Mouse (Mus musculus) urinary bladder, adult 18-20 months (tissue): ENCODE data around the gene Krt75.
A peak's percentile ranks its signal among the peaks of the same experiment; 100 is the strongest.

Experiments used
- DNase-seq, 2 experiments: peaks; one replicate each; pipeline ENCODE4 v3.0.0; 2022; ENCODE audit warnings: low spot score in 2 of 2, mixed read lengths in 2 of 2

Gene Krt75

DNA sequence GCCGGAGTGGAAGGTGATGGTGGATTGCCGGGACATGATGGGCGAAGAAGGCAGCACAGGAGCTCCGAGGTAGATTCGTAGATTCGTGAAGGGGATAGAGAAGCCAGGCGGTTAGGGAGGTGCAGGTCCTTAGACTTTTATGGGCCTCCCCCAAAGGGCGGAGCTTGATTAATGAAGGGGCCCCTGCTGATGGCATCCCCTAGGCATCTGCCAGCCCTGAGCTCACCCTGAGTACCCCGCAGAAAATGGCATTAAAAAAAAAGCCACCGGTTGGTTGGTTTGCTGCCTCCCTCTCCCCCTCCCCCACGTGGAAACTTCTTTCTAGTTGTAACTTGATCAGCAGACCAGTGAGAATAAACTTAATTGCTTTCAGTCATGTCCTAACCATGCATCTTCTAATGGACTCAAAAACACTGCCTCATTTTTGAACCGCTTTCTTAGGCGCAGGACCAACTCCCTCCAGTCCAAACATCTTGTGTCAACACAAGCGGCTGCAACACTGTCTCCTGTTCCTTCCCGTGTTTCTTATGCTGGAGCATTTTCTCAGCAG is at the start of gene Krt75:
Krt75 (minus strand) TSS at position 109 of the 550 bp plus-strand sequence.
- DNase-seq, result no peak

DNA sequence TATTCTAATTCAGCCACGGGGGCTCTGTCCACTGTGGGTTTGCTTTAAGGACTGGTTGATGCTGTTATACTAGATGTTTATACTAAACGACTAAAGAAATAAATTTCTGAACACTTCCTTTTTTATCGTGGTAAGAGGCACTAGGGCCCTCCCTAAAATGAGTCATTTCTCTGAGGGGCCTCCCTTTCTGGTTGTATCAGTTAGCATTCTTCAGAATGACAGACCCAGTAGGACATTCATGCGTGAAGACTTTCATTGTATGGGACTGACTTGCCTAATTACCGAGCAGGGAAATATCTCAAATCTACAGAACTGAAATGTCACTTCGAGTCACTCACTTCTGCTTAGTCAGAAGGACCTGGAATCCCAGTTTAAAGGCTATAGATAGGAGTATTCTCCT is 25.4 kb upstream of the Krt75 start:
- no peak for DNase-seq

GRCm38 (mm10) chr15:101588216-101588615 is 14.5 kb upstream of the Krt75 start:
- DNase-seq, result no peak

DNA sequence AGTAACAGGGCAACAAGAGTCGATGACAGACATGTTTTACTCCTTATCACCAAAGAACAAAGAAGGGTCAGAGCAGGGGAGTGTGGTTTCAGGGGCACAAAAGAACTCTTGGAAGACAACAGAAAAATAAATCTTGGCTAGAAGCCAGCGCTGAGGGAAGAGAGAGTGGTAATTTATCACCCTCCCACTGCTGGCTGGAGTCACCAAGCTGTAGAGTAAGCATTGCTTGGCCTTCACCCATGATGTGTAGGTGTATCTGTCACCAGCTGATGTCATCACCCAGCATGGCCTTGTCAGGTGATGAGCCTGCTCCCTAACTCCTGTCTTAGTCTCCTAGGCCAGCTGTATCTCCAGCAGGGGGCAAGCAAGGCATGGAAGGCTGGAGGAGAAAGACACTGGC is 10.8 kb upstream of the Krt75 start:
- DNase-seq, result no peak

GRCm38 (mm10) chr15:101583211-101583965 is 9.7 kb upstream of the Krt75 start:
- DNase-seq, result no peak

- no peak for DNase-seq
Measured at GRCm38 (mm10) chr15:101581701-101582100, 8.0 kb upstream of the Krt75 start.

DNA sequence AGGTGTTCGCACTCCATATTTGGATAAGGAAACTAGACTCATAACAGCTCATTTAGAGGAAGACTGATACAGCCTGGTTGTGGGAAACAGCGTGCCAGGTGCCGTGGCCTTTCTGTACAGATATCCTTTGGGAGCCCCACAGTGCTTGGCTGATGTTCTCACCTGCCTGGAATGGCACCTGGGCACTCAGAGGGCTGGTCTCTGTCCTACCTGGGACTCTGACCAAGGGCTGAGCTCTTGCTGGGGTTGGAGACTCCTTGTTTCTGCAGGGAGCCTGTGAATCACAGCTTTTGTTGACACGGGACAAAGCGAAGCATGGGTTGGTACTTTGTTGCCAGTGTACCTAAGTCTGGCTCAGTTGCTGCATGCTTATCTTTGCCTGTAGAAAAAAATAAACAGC is 1.8 kb upstream of the Krt75 start:
- no peak for DNase-seq

DNA sequence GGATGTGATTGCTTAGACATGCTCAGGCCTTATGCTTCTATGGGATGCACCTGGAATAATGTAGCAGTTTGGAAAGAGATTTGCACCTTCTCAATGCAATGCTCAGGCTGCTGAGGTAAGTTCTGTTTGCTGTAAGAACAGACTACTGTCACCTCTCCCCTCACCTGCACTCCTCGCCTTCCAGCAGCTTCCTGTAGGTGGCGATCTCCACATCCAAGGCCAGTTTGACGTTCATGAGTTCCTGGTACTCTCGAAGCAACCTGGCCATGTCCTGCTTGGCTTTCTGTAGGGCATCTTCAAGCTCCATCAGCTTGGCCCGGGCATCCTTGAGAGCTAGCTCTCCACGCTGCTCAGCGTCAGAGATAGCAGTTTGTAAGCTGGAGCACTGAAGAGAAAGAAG is 5.9 kb downstream of the Krt75 start:
- DNase-seq, result no peak

- no peak for DNase-seq
Measured at GRCm38 (mm10) chr15:101562850-101563249, 10.9 kb downstream of the Krt75 start, which contains the start of gene Krt90. TSS of gene Krt90 (minus strand) at chr15:101562950.

DNA sequence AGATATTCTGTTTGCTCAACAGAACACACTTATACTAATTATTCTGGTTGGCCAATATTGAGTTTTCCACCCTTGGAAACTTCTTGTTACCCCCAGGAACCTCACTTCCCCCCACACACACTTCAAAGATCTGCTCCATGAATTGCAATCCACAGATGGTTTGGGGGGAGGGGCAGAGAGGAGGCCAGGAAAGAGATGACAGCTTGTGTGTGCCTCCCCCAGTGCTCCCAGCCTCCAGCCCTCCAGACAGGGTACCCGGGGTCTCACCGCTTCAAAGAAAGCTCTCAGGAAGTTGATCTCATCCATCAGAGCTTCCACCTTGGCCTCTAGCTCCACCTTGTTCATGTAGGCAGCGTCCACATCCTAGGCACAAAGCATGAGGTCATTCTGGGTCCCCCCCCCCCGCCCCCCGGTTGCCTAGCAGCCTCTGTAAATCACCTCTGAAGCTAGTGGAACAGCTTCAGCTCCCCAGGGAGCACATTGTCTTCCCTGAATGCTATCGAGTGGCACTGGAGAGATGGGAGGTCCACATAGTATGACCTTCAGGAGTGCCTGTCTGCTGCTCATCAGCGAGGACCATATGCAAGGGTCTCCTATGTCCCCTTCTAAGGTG is 15.6 kb downstream of the Krt75 start:
- DNase-seq, result no peak

DNA sequence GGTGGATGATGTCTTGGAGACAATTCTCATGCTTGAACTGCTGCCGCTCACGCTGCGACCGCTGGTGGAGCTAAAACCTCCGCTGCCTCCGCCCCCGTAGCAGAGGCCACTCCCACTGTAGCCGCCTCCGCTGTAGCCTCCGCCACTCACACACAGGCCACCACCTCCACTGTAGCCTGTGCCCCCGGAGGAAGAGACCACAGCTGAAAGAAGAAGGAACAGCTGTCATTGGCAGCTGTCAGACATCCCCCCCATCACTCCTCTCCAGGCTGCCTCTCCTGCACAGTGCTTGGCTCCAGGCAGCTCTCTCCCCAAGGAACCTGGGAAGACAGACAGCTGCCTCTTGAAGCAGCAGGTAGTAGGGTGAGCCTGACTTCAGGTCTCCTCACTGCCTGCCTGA is 20.5 kb downstream of the Krt75 start:
- DNase-seq, result no peak

- no peak for DNase-seq
Measured at GRCm38 (mm10) chr15:101552188-101552587, 21.5 kb downstream of the Krt75 start.

GRCm38 (mm10) chr15:101550567-101550966 is 23.1 kb downstream of the Krt75 start, which contains the start of gene Krt82:
TSS of gene Krt82 (minus strand) at chr15:101550667.
- DNase-seq, result no peak

GRCm38 (mm10) chr15:101544478-101544877 is 29.2 kb downstream of the Krt75 start:
- DNase-seq, result no peak

GRCm38 (mm10) chr15:101542543-101542942 is 31.2 kb downstream of the Krt75 start:
- no peak for DNase-seq

- no peak for DNase-seq
Measured at GRCm38 (mm10) chr15:101538580-101538900, 35.2 kb downstream of the Krt75 start.

- DNase-seq, result peak in 1 of 2 experiments; percentile 18
Measured at GRCm38 (mm10) chr15:101537864-101538579, 35.7 kb downstream of the Krt75 start.

DNA sequence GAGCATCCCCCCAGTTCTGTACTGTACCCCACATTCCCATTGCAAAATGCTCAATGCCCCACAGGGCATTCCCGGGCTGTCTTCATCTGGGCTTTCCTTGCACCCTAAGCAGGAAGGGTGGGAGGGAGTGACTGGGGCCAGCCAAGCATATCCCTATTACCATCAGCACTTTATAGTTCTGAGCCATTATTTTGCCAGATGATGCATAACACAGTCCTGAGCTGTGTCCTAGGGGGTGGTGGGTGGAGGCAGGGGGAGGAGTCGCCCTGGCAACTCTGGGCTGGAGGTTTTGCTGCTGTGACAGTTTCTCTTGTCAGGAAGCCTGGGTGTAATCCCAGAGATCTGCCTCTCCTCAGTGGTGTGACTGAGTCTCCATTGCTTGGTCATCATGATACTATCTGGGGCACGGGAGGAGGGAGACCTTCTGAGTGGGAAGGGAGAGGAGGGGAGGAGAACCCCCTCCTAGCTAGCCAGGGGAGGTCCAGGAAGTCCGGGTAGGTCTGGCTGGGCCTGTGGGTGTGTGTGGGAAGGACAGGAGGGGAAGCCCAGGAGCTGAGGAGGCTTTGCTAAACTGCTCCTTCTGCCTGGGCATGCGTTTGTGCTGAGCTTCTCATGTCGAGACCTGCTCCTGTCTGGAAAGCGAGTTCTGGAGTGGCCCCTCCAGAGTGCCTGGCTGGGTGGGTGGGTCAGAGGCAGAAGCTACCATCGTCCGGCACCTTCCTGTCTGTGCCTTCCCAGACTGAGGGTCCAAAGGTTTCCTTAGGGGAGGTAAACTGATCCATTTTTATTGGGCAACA is 37.5 kb downstream of the Krt75 start:
- peak; percentile 58 to 63 for DNase-seq

GRCm38 (mm10) chr15:101532720-101533119 is 41.0 kb downstream of the Krt75 start, which contains the start of gene Krt84:
TSS of gene Krt84 (minus strand) at chr15:101532820.
- no peak for DNase-seq

GRCm38 (mm10) chr15:101522556-101523232 is 51.0 kb downstream of the Krt75 start:
- DNase-seq, result no peak

DNA sequence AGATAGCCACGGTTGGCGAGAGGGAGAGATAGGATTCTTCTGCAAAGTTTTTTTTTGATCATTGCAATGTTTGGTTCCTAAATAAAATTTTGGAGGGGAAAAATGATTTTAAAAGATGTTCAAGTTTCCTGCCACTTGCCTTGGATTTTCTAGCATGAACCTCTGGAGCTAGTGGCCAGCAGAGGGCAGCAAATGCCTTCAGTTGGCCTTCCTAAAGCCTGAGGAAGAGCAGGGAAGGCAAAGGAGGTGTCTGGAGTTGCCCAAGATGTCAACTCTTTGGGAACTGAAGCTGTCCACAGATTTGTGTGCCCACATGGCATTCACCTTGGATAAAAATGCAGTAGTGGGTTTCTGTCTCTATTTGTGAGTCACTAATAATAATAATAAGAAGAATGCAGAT is 53.9 kb downstream of the Krt75 start:
- peak; percentile 45 to 62 for DNase-seq
